Mouse (Mus musculus) megakaryocyte progenitor cell, adult 5-6 weeks (primary cell): Measurements from ENCODE around the gene Lime1. TPM values are rescaled to one million over a fixed set of nuclear protein-coding genes. Genes with fewer than 3 reads are reported as not detected.

Experiments
- ATAC-seq: replicated peaks from 2 replicates; pipeline ENCODE4 v1.8.0; 2016; ENCODE audit warnings: mild to moderate bottlenecking, moderate TSS enrichment, inconsistent platforms; ENCODE audit not compliant: poor library complexity
- total RNA-seq, 2 experiments: library from RNA; stranded (forward) in 1 of 2; stranded (reverse) in 1 of 2; fragments of 157-497, 149-512 nt in 1 of 2; fragments of 200-1000 nt in 1 of 2; gene quantifications; 2 replicates each; pipeline versions ENCODE4 v1.2.3 to v1.2.4; 2015 to 2017

The Lime1 gene
- total RNA-seq, 2 experiments from 2014 or later: 12.7 to 26.5 TPM

DNA sequence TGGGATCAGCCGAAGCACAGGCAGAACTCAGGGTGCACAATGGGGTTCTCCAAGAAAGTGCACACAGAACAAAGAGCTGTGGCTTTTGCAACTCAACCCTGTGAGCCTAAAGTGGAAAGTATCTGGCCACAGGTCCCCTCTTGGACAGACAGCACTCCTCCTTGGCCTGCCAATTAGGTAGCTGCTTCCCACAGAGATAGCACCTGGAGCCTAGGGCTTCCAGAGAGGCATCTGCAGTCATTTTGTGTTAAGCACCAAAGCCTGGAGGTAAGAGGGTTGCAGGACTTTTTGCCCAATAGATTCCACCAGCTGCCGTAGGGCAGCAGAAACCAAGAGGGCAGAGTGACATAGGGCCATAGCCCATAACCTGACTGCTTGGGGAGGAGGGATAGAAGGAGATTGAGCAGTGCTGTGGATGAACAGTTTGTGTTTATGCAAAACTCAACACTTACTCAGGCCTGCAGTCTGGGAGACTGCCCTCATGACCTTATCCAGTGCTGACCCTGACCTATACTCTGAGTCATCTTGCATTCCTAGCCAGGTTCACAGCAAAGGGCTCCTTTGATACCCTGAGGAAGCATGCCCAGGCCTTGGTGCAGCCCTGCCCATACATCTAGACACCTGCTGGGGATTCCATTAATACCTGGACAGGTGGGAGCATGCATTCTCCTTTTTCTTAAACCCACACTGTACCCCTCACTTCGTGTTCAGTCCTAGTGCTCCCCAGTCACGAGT lies 10.4 kb downstream of the Lime1 start:
- ATAC-seq: no peak

DNA sequence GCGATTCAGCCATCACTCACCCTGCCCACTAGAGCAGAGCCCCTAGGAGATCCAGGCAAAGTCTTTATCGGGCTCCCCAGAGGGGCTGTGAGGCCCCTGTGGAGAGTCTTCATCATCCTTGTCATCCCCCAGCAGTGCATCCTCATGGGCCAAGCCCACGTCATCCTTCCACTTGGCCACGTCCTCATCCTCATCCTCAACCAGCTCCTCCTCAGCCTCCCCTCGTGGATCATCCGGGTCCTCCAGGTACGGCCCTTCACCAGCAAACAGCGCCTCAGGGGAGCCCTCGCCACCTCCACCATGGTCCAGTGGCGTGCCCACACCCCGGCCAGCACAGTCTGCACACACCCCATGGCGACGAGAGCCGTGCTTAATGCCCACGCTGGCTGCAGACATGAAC lies 11.1 kb downstream of the Lime1 start:
- ATAC-seq: no peak

DNA sequence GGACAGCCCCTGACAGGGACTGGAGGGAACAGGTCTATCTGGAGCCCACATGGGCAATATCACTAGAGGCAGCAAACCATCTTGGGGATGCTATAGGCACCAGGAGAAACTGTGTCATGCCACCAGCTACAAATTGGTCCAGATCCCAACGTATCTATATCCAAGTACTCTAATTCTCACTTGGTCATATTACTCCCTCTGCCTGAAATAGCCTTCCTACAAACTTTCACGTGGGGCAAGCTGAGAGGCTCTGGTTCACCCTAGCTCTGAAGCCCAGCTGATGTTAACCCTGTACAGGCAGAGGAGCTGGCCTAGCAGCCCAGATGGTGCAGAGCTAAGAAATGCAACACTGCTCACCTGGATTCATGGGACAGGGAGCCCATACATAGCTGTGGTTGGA lies 11.7 kb downstream of the Lime1 start:
- no peak for ATAC-seq

DNA sequence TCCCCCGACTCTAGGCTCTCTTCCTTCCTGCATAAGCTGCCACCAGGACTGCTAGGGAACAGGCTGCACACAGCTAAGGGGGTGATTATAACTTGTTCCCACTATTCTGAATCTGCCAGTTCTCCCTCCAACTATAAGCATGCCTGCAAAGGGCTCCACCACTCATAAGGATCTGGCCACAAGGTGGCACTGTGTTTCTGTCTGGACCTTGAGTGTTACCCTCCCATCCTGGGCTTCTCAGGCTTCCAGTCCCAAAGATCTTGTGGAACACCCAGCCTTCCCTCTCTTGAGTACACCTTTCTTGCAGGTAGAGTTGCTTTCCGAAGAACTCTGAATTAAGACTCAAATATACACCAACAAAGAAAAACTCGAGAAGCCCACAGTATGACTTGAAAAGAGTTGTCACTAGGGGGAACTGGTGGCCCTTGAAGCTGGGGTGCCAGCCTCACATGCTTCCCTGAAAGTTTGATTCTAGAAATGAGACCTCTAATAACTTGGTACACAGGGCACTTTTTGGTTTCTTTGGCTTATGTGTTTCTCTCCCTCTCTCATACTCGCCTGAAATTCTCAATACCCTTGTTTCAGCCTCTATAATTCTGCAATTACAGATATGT lies 12.8 kb downstream of the Lime1 start:
- peak; percentile 93 for ATAC-seq

DNA sequence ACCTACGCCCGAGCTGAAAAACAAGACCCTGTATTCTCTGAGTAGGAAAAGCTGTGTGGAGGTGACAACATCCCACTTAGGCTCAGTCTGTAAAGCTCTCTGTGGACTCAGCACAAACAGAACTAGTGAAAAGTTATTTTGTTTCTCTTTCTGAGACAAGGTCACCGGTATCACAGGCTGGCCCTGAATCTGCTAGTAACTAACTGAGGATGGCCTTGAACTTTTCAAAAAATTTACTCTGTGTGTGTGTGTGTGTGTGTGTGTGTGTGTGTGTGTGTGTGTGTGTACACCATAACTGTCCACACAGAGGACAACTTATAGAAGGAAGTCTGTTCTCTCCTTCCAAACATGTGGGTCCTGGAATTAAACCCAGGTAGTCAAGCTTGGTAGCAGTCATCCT lies 14.2 kb downstream of the Lime1 start:
- no peak for ATAC-seq

DNA sequence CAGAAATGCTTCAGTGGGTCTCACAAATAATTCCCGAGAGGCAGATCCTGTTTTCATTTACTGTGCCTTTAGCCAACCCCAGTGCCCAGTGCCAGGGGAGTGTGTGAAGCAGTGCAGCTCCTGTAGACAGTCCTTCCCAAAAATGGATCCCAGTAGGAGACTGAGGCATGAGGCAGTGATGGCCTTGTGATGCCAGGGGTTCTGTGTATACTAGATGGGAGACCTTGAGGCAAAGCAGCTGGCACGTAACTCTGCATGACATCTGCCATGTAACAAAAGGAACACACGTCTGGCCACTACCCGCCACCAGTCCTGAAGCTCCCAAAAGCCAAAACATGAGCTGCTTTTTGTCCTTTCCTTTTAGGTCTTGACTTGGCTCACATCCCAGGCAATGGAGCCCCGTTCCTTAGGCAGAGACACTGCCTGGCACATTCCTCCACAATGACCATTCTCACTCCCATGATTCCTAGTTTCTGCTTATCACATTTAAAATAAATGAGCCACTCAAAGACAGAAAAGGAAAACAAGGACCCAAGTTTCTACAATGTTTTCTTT lies 17.4 kb downstream of the Lime1 start:
- ATAC-seq: no peak

DNA sequence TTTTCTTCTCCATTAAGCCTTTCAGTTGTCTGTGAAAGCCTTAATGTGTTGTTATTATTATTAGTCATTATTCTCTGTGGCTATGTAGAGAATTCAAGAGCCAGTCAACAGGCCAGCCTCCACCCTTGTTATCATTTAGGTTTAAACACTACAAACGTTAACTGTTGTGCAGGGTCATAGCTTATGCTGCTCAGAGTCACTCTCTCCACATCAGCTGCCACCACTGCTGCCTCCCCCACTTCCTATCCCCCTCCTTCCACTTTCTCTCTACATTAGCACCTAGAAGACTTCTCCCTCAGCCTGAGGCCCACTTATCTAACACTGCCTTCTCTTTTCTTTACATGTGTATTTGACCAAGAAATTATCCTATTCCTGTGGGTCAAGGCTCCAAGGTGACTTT lies 21.6 kb downstream of the Lime1 start:
- ATAC-seq: peak; percentile 62

DNA sequence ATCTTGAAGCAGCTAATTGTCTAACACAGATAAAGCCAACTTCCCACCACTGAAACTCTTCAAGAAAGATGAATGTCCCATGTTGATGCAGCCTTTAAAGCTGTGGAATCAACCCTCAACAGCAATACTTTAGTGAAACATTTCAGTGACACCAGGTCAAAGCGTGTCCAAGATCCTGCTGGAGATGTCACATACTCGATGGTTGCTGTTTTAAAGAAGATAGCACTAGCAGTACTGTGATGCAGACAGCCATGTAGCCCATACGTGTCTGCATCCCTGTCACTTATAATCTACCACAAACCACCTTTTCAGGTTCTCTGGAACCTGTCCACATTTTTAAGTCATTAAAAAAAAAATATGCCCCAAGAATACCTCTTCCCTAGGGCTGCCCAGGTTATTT lies 23.8 kb downstream of the Lime1 start:
- peak; percentile 50 for ATAC-seq

DNA sequence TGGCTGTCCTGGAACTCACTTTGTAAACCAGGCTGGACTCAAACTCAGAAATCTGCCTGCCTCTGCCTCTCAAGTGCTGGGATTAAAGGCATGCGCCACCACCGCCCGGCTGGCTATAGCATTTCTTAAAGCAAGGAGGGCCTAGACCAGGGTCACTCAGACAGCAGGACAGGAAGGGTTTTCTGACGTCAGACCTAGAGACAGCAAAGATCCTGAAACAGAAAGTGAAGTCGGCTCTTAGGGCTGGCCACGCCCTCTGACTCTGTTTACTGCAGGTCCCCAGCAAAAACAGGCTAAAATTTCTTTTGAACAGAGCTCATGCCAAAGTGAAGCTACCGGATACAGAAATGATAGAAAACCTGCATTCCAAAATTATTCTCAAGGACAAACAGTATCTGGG lies 29.8 kb downstream of the Lime1 start:
- ATAC-seq: no peak

DNA sequence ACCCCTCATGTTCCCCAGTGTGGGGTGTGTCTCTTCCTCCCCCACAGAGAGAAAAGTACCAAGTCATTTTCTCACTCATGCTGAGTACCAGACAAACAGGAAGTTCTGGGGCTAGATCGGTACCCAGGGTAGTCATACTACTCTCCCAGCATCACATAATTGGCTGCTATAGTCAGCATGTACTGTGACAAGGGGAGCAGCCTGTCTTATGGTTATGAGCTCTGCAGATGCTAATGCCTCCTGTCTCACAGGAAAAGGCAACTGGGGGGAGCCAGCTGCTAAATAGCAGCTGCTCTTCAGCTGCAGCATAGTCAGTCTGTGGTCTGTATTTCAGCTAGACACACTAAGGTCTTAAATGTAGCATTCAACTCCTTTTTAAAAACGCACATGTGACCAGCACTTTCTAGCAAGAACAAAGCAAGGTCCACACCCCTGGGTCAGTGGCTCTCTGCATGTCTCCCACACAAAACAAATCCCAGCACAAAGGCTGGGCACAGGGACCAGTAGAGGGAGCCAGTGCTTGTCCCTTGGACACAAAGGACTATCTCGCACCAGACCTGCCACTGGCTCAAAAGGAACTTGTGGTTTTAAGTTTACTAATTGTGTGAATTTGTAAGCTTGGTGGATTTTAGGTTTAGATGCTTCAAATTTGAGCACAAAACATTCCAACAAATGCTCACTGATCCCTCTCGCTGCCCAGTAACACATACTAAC lies 31.0 kb downstream of the Lime1 start:
- ATAC-seq: peak; percentile 97

DNA sequence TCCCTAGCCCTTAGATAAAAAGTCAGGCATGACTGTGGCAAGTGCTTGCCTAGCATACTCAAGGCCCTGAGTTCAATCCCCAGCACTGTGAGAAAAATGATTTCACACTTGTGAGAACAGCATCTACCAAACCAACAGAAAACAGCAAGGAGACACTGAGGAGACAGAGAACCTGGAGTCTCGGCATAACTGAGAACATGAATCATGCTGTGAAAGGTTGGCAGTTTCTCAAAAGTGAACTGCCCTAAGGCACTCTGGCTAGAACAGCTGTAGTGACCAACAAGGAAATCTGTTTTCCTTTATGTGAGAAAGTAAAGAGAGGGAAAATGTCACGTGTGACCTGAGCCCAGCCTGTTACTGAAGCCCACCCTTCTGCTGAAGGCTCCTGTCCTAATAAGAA lies 33.3 kb downstream of the Lime1 start:
- ATAC-seq: no peak

DNA sequence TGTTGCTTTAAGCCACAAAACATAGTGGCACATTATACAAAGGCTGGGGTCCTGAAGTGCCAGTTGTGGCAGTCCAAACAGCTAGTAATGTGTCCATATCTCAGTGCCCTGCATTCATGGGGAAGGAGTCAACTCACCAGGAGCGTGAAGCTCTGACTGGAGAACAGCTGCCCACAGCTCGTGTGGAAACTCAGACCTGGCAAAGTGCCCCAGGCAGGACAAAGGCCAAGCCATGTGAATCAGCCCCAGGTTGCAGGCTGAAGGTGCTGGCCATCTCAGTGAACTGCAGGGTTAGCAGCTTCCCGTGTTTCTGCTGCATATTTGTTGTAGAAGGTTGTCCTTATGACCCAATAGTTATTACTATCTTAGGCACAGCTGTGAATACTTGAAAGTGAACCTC lies 36.1 kb downstream of the Lime1 start:
- no peak for ATAC-seq

DNA sequence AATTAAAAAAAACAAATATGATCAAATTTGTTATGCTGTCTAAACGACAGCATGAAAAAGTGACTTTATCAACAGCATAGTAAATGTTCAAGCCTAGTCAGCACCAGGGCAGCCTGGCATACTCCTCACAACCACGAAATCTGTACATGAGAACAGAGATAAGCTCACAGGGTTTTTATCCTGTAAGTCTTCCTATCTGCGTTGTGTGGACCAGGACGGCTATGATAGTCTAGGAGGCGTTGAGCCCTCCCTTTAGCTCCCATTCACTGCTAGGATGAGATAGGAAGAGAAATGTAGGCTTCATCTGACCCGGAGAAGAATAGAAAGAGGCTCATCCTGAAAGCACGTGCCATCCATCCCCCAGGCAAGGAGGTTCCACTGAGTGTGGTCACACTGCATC lies 39.5 kb downstream of the Lime1 start:
- ATAC-seq: peak; percentile 76

DNA sequence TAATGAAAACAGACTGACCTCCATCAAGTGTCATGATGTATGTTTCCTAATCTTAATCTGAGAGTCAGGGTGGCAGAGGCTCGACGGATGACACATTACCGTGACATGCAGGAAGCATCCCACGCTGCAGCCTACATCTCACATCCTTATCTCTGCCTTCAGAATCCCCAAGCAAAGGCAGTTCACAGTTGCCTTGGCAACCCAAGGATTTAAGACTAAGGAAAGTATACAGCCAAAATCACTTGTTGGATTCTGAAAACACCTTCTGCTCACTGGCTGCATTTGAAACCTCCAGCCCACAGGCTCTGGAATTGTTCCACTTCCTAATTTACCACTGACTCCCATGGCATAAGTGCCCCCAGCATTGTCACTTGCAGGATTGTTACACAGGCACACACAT lies 40.5 kb downstream of the Lime1 start:
- peak; percentile 33; the same call in 1 of the 2 replicates for ATAC-seq

DNA sequence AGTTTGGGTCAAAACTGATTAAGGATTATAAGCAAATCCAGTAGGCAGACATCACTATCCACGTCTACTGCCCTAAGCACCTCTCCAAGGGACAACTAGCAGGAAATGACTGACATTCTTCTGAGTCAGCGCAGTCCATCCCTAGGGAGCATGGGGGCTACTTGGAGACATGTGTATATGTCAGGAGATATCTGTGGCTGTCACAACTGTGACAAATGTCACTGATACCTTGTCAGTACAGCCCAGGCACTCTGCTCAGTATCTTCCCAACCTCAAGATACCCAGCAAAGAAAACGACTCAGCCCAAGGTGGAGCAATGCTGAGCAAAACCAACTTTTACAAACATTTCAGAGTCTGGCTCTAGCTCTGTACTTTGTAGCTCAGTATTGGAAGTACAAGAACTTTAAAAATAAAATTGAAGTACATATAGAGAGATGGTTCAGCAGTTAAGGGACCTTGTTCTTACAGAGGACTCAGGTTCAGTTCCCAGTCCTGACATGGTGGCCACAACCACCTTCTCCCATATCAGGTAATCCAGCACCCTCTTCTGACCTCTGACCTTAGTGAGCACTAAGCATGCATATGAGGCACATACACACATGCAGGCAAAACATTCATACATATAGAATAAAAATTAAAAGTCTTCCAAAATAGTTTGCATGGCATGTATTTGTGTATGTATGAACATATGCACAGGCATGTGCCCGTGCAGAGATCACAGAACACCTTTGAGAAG lies 41.2 kb downstream of the Lime1 start:
- ATAC-seq: peak; percentile 48

DNA sequence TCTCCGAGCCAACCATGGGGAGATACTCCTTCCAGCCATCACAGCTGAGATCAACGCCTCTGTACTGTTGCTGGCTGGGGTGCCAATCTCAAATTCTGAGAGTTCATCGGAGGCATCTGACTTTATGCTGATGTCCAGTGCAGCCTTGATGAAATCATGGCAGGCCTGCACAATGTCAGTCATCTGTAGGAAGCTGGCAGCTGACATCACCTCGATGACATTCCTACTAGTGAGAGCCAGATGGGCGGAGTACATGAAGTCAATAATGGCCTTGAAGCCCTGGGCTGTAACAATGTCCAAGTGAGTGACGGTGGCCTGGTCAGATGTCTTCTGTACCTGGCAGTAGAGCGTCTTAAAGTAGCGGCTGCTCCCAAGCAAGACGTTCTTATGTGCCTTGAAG lies 44.0 kb downstream of the Lime1 start:
- no peak for ATAC-seq

Other genes with a start within 250 kb of the Lime1 start
- not detected in 2 replicates for gene Kcnq2, start 244.8 kb upstream of the Lime1 start, total RNA-seq (2015)
- gene Kcnq2, start 244.8 kb upstream of the Lime1 start, total RNA-seq (2017): not detected in 2 replicates
- not detected in 2 replicates for gene Eef1a2, start 223.1 kb upstream of the Lime1 start, total RNA-seq (2015)
- gene Eef1a2, start 223.1 kb upstream of the Lime1 start, total RNA-seq (2017): not detected in 2 replicates
- gene Ppdpf, start 192.8 kb upstream of the Lime1 start, total RNA-seq (2015): 85.7 and 109 TPM in 2 replicates
- 68.8 and 73.0 TPM in 2 replicates for gene Ppdpf, start 192.8 kb upstream of the Lime1 start, total RNA-seq (2017)
- gene Ptk6, start 177.3 kb upstream of the Lime1 start, total RNA-seq (2015): not detected in 2 replicates
- not detected in 2 replicates for gene Ptk6, start 177.3 kb upstream of the Lime1 start, total RNA-seq (2017)
- not detected in 2 replicates for gene Srms, start 166.9 kb upstream of the Lime1 start, total RNA-seq (2015)
- gene Srms, start 166.9 kb upstream of the Lime1 start, total RNA-seq (2017): not detected in 2 replicates
- gene Fndc11, start 160.1 kb upstream of the Lime1 start, total RNA-seq (2015): not detected in 2 replicates
- not detected in 2 replicates for gene Fndc11, start 160.1 kb upstream of the Lime1 start, total RNA-seq (2017)
- 3.4 and 5.0 TPM in 2 replicates for gene Helz2, start 138.1 kb upstream of the Lime1 start, total RNA-seq (2015)
- 4.0 and 4.8 TPM in 2 replicates for gene Helz2, start 138.1 kb upstream of the Lime1 start, total RNA-seq (2017)
- gene Gmeb2, start 92.0 kb upstream of the Lime1 start, total RNA-seq (2015): 12.5 and 12.6 TPM in 2 replicates
- gene Gmeb2, start 92.0 kb upstream of the Lime1 start, total RNA-seq (2017): 13.4 and 13.6 TPM in 2 replicates
- not detected in 2 replicates for gene Stmn3, start 65.6 kb upstream of the Lime1 start, total RNA-seq (2015)
- not detected in 2 replicates for gene Stmn3, start 65.6 kb upstream of the Lime1 start, total RNA-seq (2017)
- gene Rtel1, start 60.3 kb upstream of the Lime1 start, total RNA-seq (2015): 53.4 and 78.0 TPM in 2 replicates
- gene Rtel1, start 60.3 kb upstream of the Lime1 start, total RNA-seq (2017): 41.9 and 53.0 TPM in 2 replicates
- gene Zgpat, start 15.2 kb upstream of the Lime1 start, total RNA-seq (2015): 7.0 and 8.2 TPM in 2 replicates
- 38.2 and 48.2 TPM in 2 replicates for gene Zgpat, start 15.2 kb upstream of the Lime1 start, total RNA-seq (2017)
- 26.8 and 28.6 TPM in 2 replicates for gene Arfrp1, start 14.7 kb upstream of the Lime1 start, total RNA-seq (2015)
- gene Arfrp1, start 14.7 kb upstream of the Lime1 start, total RNA-seq (2017): 62.1 and 70.2 TPM in 2 replicates
- 1.2 and 1.8 TPM in 2 replicates for gene Zbtb46, start 79.3 kb downstream of the Lime1 start, total RNA-seq (2015)
- gene Zbtb46, start 79.3 kb downstream of the Lime1 start, total RNA-seq (2017): 1.9 and 5.4 TPM in 2 replicates
- not detected in 2 replicates for gene Abhd16b, start 113.1 kb downstream of the Lime1 start, total RNA-seq (2015)
- not detected in 2 replicates for gene Abhd16b, start 113.1 kb downstream of the Lime1 start, total RNA-seq (2017)
- 47.1 and 60.0 TPM in 2 replicates for gene Tpd52l2, start 117.1 kb downstream of the Lime1 start, total RNA-seq (2015)
- gene Tpd52l2, start 117.1 kb downstream of the Lime1 start, total RNA-seq (2017): 99.2 and 119 TPM in 2 replicates
- gene Dnajc5, start 140.4 kb downstream of the Lime1 start, total RNA-seq (2015): 25.0 and 30.7 TPM in 2 replicates
- gene Dnajc5, start 140.4 kb downstream of the Lime1 start, total RNA-seq (2017): 37.4 and 40.0 TPM in 2 replicates
- gene Uckl1, start 204.8 kb downstream of the Lime1 start, total RNA-seq (2015): 72.0 and 87.0 TPM in 2 replicates
- gene Uckl1, start 204.8 kb downstream of the Lime1 start, total RNA-seq (2017): 54.7 and 67.0 TPM in 2 replicates
- gene Prpf6, start 211.8 kb downstream of the Lime1 start, total RNA-seq (2015): 19.2 and 20.3 TPM in 2 replicates
- gene Prpf6, start 211.8 kb downstream of the Lime1 start, total RNA-seq (2017): 79.3 and 93.2 TPM in 2 replicates
- gene Zfp512b, start 212.7 kb downstream of the Lime1 start, total RNA-seq (2015): 8.1 and 13.5 TPM in 2 replicates
- 7.6 and 16.4 TPM in 2 replicates for gene Zfp512b, start 212.7 kb downstream of the Lime1 start, total RNA-seq (2017)
- 9.0 and 10.9 TPM in 2 replicates for gene Samd10, start 219.1 kb downstream of the Lime1 start, total RNA-seq (2015)
- 2.0 TPM in 2 replicates for gene Samd10, start 219.1 kb downstream of the Lime1 start, total RNA-seq (2017)